Mouse (Mus musculus): ENCODE data around the gene Map3k1.

The Map3k1 gene

GRCm38 (mm10) chr13:111808637-111809465 is at the start of gene Map3k1:
TSS of gene Map3k1 (minus strand) at chr13:111808993.
- no peak for DNase-seq (ENCODE audit: low read depth, low spot score)

GRCm38 (mm10) chr13:111856786-111857455 is 48.1 kb upstream of the Map3k1 start:
- DNase-seq (ENCODE audit: low read depth, low spot score): no peak

- DNase-seq (ENCODE audit: low read depth, low spot score): no peak
Measured at GRCm38 (mm10) chr13:111856232-111856631, 47.4 kb upstream of the Map3k1 start.

GRCm38 (mm10) chr13:111852451-111853224 is 43.8 kb upstream of the Map3k1 start:
- DNase-seq (ENCODE audit: low read depth, low spot score): no peak

- no peak for DNase-seq (ENCODE audit: low read depth, low spot score)
Measured at GRCm38 (mm10) chr13:111850046-111850837, 41.4 kb upstream of the Map3k1 start.

GRCm38 (mm10) chr13:111845471-111845870 is 36.7 kb upstream of the Map3k1 start:
- no peak for DNase-seq (ENCODE audit: low read depth, low spot score)

GRCm38 (mm10) chr13:111844313-111844712 is 35.5 kb upstream of the Map3k1 start:
- no peak for DNase-seq (ENCODE audit: low read depth, low spot score)

GRCm38 (mm10) chr13:111835787-111836186 is 27.0 kb upstream of the Map3k1 start:
- DNase-seq (ENCODE audit: low read depth, low spot score): no peak

GRCm38 (mm10) chr13:111834613-111835012 is 25.8 kb upstream of the Map3k1 start:
- no peak for DNase-seq (ENCODE audit: low read depth, low spot score)

- no peak for DNase-seq (ENCODE audit: low read depth, low spot score)
Measured at GRCm38 (mm10) chr13:111829473-111829872, 20.7 kb upstream of the Map3k1 start.

GRCm38 (mm10) chr13:111827481-111827880 is 18.7 kb upstream of the Map3k1 start:
- no peak for DNase-seq (ENCODE audit: low read depth, low spot score)

GRCm38 (mm10) chr13:111824178-111824577 is 15.4 kb upstream of the Map3k1 start:
- DNase-seq (ENCODE audit: low read depth, low spot score): no peak

- DNase-seq (ENCODE audit: low read depth, low spot score): no peak
Measured at GRCm38 (mm10) chr13:111821727-111822375, 13.1 kb upstream of the Map3k1 start.

GRCm38 (mm10) chr13:111819618-111820385 is 11.0 kb upstream of the Map3k1 start:
- DNase-seq (ENCODE audit: low read depth, low spot score): no peak

- no peak for DNase-seq (ENCODE audit: low read depth, low spot score)
Measured at GRCm38 (mm10) chr13:111819106-111819505, 10.3 kb upstream of the Map3k1 start.

GRCm38 (mm10) chr13:111818216-111818903 is 9.6 kb upstream of the Map3k1 start:
- DNase-seq (ENCODE audit: low read depth, low spot score): no peak

- no peak for DNase-seq (ENCODE audit: low read depth, low spot score)
Measured at GRCm38 (mm10) chr13:111817773-111818172, 9.0 kb upstream of the Map3k1 start.

GRCm38 (mm10) chr13:111816431-111816830 is 7.6 kb upstream of the Map3k1 start:
- DNase-seq (ENCODE audit: low read depth, low spot score): no peak

- DNase-seq (ENCODE audit: low read depth, low spot score): no peak
Measured at GRCm38 (mm10) chr13:111815486-111815885, 6.7 kb upstream of the Map3k1 start.

Data from c-Kit-negative CD71-positive TER-119-positive erythroid progenitor cells, embryonic 14.5 days (primary cell).